Mouse (Mus musculus) embryonic facial prominence, embryonic 12.5 days (tissue): ENCODE results near the gene Ttll12. TPM values are rescaled to one million over a fixed set of nuclear protein-coding genes. Genes with fewer than 3 reads are reported as not detected.

Source experiments
- ATAC-seq: fragments of 200-750 bp; cut with Nextera tagmentation; 2 replicates; pipeline ENCODE4 v1.8.0; 2017; ENCODE audit not compliant: insufficient number of reproducible peaks, insufficient read depth, low FRiP score, low TSS enrichment
- H3K27ac ChIP-seq: fragments of 300-500 bp; sonication (generic); 2 replicates; pipeline ENCODE4 v1.5.1; 2016; ENCODE audit warnings: mild to moderate bottlenecking
- H3K27me3 ChIP-seq: fragments of 300-500 bp; sonication (generic); 2 replicates; pipeline ENCODE4 v1.6.1; 2016; ENCODE audit warnings: mild to moderate bottlenecking, moderate library complexity
- H3K36me3 ChIP-seq: fragments of 300-500 bp; sonication (generic); 2 replicates; pipeline ENCODE4 v1.6.1; 2016; ENCODE audit warnings: mild to moderate bottlenecking
- H3K4me1 ChIP-seq: fragments of 300-500 bp; sonication (generic); 2 replicates; pipeline ENCODE4 v1.6.1; 2016
- H3K4me2 ChIP-seq: fragments of 300-500 bp; sonication (generic); replicated peaks from 2 replicates; pipeline ENCODE4 v1.6.1; 2016; ENCODE audit warnings: mild to moderate bottlenecking, moderate library complexity
- H3K4me3 ChIP-seq: fragments of 300-500 bp; sonication (generic); 2 replicates; pipeline ENCODE4 v1.5.1; 2016; ENCODE audit warnings: mild to moderate bottlenecking
- H3K9ac ChIP-seq: fragments of 300-500 bp; sonication (generic); 2 replicates; pipeline ENCODE4 v1.6.1; 2016; ENCODE audit warnings: mild to moderate bottlenecking, moderate library complexity
- H3K9me3 ChIP-seq: fragments of 300-500 bp; sonication (generic); 2 replicates; pipeline ENCODE4 v1.6.1; 2016; ENCODE audit warnings: mild to moderate bottlenecking, moderate library complexity
- WGBS: fragments of 180-500 bp; shearing (Covaris S2); methylation state at CpG from one replicate; pipeline ENCODE4 v1.1.7; 2016; 5-methylcytosine and 5-hydroxymethylcytosine counted together
- polyA plus RNA-seq: library from polyadenylated mRNA; unstranded; fragments of >200 nt; fragmentation: Nextera tagmentation; extraction: Ambion mirVana; gene quantifications from 2 replicates; pipeline ENCODE4 v1.2.1, GENCODE M21; 2016

Ttll12 gene
- polyA plus RNA-seq, 1 experiment from 2014 or later = 48.9 TPM

- WGBS = 88% methylated on average over 4 of the region's 4 CpGs
- ATAC-seq = no peak
Observed at GRCm38 (mm10) chr15:83572132-83572531, 22.8 kb downstream of the Ttll12 start.

GRCm38 (mm10) chr15:83571636-83572035, 23.3 kb downstream of the Ttll12 start:
- Histone ChIP-seq H3K27ac (no peak overlapping the region), H3K4me3 (no peak overlapping the region), H3K36me3 (peaks cover 28% of the 10 kb centered on the region), H3K9ac (no peak overlapping the region), H3K4me2 (no peak overlapping the region), H3K27me3 (no peaks in the 10 kb centered on the region), H3K4me1 (no peaks in the 10 kb centered on the region), H3K9me3 (no peaks in the 10 kb centered on the region)
- no peak for ATAC-seq
- 83% methylated on average over 5 of the region's 5 CpGs for WGBS

More at GRCm38 (mm10) chr15:83572132-83572531, 22.8 kb downstream of the Ttll12 start:
- H3K27ac ChIP-seq = no peak overlapping the region
- no peak overlapping the region for H3K9ac ChIP-seq
- H3K4me2 ChIP-seq = no peak overlapping the region
- H3K36me3 ChIP-seq = peaks cover 33% of the 10 kb centered on the region
- no peak overlapping the region for H3K4me3 ChIP-seq
- H3K4me1 ChIP-seq = no peaks in the 10 kb centered on the region
- H3K9me3 ChIP-seq = no peaks in the 10 kb centered on the region
- H3K27me3 ChIP-seq = no peaks in the 10 kb centered on the region

- WGBS = 70% methylated on average over 2 of the region's 2 CpGs
- ATAC-seq = no peak
- H3K36me3 ChIP-seq = peaks cover 18% of the 10 kb centered on the region
- H3K4me2 ChIP-seq = no peak overlapping the region
- no peak overlapping the region for H3K9ac ChIP-seq
- no peak overlapping the region for H3K4me3 ChIP-seq
- no peak overlapping the region for H3K27ac ChIP-seq
- no peaks in the 10 kb centered on the region for H3K27me3 ChIP-seq
- H3K4me1 ChIP-seq = no peaks in the 10 kb centered on the region
- H3K9me3 ChIP-seq = no peaks in the 10 kb centered on the region
Observed at GRCm38 (mm10) chr15:83570641-83571040, 24.3 kb downstream of the Ttll12 start.

GRCm38 (mm10) chr15:83569682-83570081, 25.3 kb downstream of the Ttll12 start:
- no peak for ATAC-seq
- H3K4me1 ChIP-seq = no peaks in the 10 kb centered on the region
- H3K27ac ChIP-seq = no peak overlapping the region
- peaks cover 9% of the 10 kb centered on the region for H3K36me3 ChIP-seq
- H3K9ac ChIP-seq = no peak overlapping the region
- H3K4me2 ChIP-seq = no peak overlapping the region
- H3K27me3 ChIP-seq = 0 out of 2 replicates have a peak, but pooled peaks cover 2% of the 10 kb centered on the region
- WGBS = 49% methylated on average over 11 of the region's 11 CpGs
- H3K9me3 ChIP-seq = no peaks in the 10 kb centered on the region
- H3K4me3 ChIP-seq = no peak overlapping the region

GRCm38 (mm10) chr15:83568544-83568943, 26.4 kb downstream of the Ttll12 start:
- H3K4me3 ChIP-seq = no peak overlapping the region
- 90% methylated on average over 5 of the region's 5 CpGs for WGBS

GRCm38 (mm10) chr15:83567728-83568127, 27.2 kb downstream of the Ttll12 start:
- Histone ChIP-seq H3K27me3 (0 out of 2 replicates have a peak, but pooled peaks cover 2% of the 10 kb centered on the region), H3K9ac (no peak overlapping the region), H3K36me3 (no peaks in the 10 kb centered on the region), H3K9me3 (no peaks in the 10 kb centered on the region), H3K4me3 (no peak overlapping the region), H3K27ac (no peak overlapping the region), H3K4me1 (peaks cover 17% of the 10 kb centered on the region), H3K4me2 (no peak overlapping the region)
- 83% methylated on average over 3 of the region's 3 CpGs for WGBS
- ATAC-seq = no peak

More at GRCm38 (mm10) chr15:83568544-83568943, 26.4 kb downstream of the Ttll12 start:
- peaks cover 9% of the 10 kb centered on the region for H3K4me1 ChIP-seq
- 0 out of 2 replicates have a peak, but pooled peaks cover 2% of the 10 kb centered on the region for H3K27me3 ChIP-seq
- H3K36me3 ChIP-seq = no peaks in the 10 kb centered on the region
- H3K4me2 ChIP-seq = no peak overlapping the region
- ATAC-seq = no peak
- H3K27ac ChIP-seq = no peak overlapping the region
- H3K9ac ChIP-seq = no peak overlapping the region
- no peaks in the 10 kb centered on the region for H3K9me3 ChIP-seq

GRCm38 (mm10) chr15:83566006-83566405, 29.0 kb downstream of the Ttll12 start:
- H3K27ac ChIP-seq = no peak overlapping the region
- WGBS = 74% methylated on average over 5 of the region's 5 CpGs

GRCm38 (mm10) chr15:83565434-83565833, 29.5 kb downstream of the Ttll12 start:
- ATAC-seq = no peak
- 85% methylated on average over 3 of the region's 3 CpGs for WGBS
- Histone ChIP-seq H3K4me3 (no peak overlapping the region), H3K27ac (no peak overlapping the region), H3K27me3 (0 out of 2 replicates have a peak, but pooled peaks cover 5% of the 10 kb centered on the region), H3K9ac (no peak overlapping the region), H3K4me1 (peaks cover 18% of the 10 kb centered on the region), H3K4me2 (no peak overlapping the region), H3K9me3 (no peaks in the 10 kb centered on the region), H3K36me3 (no peaks in the 10 kb centered on the region)

More at GRCm38 (mm10) chr15:83566006-83566405, 29.0 kb downstream of the Ttll12 start:
- no peaks in the 10 kb centered on the region for H3K9me3 ChIP-seq
- no peak overlapping the region for H3K4me2 ChIP-seq
- ATAC-seq = no peak
- 0 out of 2 replicates have a peak, but pooled peaks cover 5% of the 10 kb centered on the region for H3K27me3 ChIP-seq
- peaks cover 18% of the 10 kb centered on the region for H3K4me1 ChIP-seq
- H3K9ac ChIP-seq = no peak overlapping the region
- H3K36me3 ChIP-seq = no peaks in the 10 kb centered on the region
- no peak overlapping the region for H3K4me3 ChIP-seq

GRCm38 (mm10) chr15:83563857-83564651, 30.9 kb downstream of the Ttll12 start:
- Histone ChIP-seq H3K27ac (peak overlapping the region; percentile 17; the same call in 1 of the 2 replicates), H3K27me3 (0 out of 2 replicates have a peak, but pooled peaks cover 5% of the 10 kb centered on the region), H3K9me3 (no peaks in the 10 kb centered on the region), H3K36me3 (no peaks in the 10 kb centered on the region), H3K4me3 (peak overlapping the region; percentile 47), H3K4me1 (peaks cover 18% of the 10 kb centered on the region), H3K9ac (peak overlapping the region; percentile 55), H3K4me2 (peak overlapping the region; percentile 95)
- no peak for ATAC-seq
- 3% methylated on average over 27 of the region's 27 CpGs for WGBS

- Histone ChIP-seq H3K4me1 (peaks cover 18% of the 10 kb centered on the region), H3K9ac (peak within 1 kb of the TSS; percentile 55), H3K4me3 (peak within 1 kb of the TSS; percentile 47), H3K27ac (peak within 1 kb of the TSS; percentile 17; the same call in 1 of the 2 replicates), H3K9me3 (no peaks in the 10 kb centered on the region), H3K27me3 (0 out of 2 replicates have a peak, but pooled peaks cover 5% of the 10 kb centered on the region), H3K36me3 (no peaks in the 10 kb centered on the region), H3K4me2 (peak within 1 kb of the TSS; percentile 95)
- ATAC-seq = no peak
- WGBS = under 1% methylated on average over 28 of the region's 28 CpGs
Observed at GRCm38 (mm10) chr15:83563327-83563856, 31.6 kb downstream of the Ttll12 start, which contains the start of the genes Tspo and Mcat. TSS of gene Tspo (plus strand) at chr15:83563592. TSS of gene Mcat (minus strand) at chr15:83563787.

- no peaks in the 10 kb centered on the region for H3K36me3 ChIP-seq
- peak; percentile 31; the same call in 1 of the 2 replicates for ATAC-seq
- peak overlapping the region; percentile 19; the same call in 1 of the 2 replicates for H3K9ac ChIP-seq
- peak overlapping the region; percentile 47 for H3K4me3 ChIP-seq
- peak overlapping the region; percentile 95 for H3K4me2 ChIP-seq
- H3K27me3 ChIP-seq = 0 out of 2 replicates have a peak, but pooled peaks cover 5% of the 10 kb centered on the region
- H3K27ac ChIP-seq = no peak overlapping the region
- 28% methylated on average over 15 of the region's 15 CpGs for WGBS
- H3K4me1 ChIP-seq = peaks cover 18% of the 10 kb centered on the region
- no peaks in the 10 kb centered on the region for H3K9me3 ChIP-seq
Observed at GRCm38 (mm10) chr15:83562626-83563270, 32.2 kb downstream of the Ttll12 start.
